8 mouse cellular contexts compared by ENCODE assay signal in genomic region chr5:53213711-53214352, GRCm38 (mm10). TPM values are rescaled to one million over a fixed set of nuclear protein-coding genes. Genes with fewer than 3 reads are reported as not detected.
DNase-seq lines count a peak whose midpoint lies in the region; ATAC-seq and TF ChIP-seq lines count a peak whose summit lies in the region.

Gene Sel1l3 (minus strand): TSS chr5:53213927.

- H3K36me3 ChIP-seq in liver, adult 2 months (ENCODE audit: control insufficient read depth, insufficient read depth, low read length), result no peaks in the 10 kb centered on the region
- no peaks in the 10 kb centered on the region for H3K36me3 ChIP-seq in intestine, postnatal 0 days (ENCODE audit: control insufficient read depth, insufficient read depth)
- no peaks in the 10 kb centered on the region for H3K36me3 ChIP-seq in limb, embryonic 13.5 days

- peaks cover 24% of the 10 kb centered on the region for H3K79me2 ChIP-seq in liver, adult 2 months (ENCODE audit: control insufficient read depth, insufficient read depth, low read length)

- no peak for TF ChIP-seq CTCF in liver, adult 2 months (IDR thresholded peaks at IDR 0.05; ENCODE audit: low read depth, low read length)
- no peak for TF ChIP-seq CTCF in cerebellum, adult 2 months (IDR thresholded peaks at IDR 0.05; ENCODE audit: borderline replicate concordance, insufficient read depth, low read depth, low read length)
- no peak for TF ChIP-seq CTCF in gastrocnemius, adult 2 months (IDR thresholded peaks at IDR 0.05)
- no peak for TF ChIP-seq CTCF in intestine, postnatal 0 days (IDR thresholded peaks at IDR 0.05; ENCODE audit: low read depth)

- no peaks in the 10 kb centered on the region for H3K9me3 ChIP-seq in intestine, postnatal 0 days (ENCODE audit: control insufficient read depth)
- no peaks in the 10 kb centered on the region for H3K9me3 ChIP-seq in limb, embryonic 13.5 days

- H3K9ac ChIP-seq in liver, adult 2 months (ENCODE audit: low read depth, low read length), result peak within 1 kb of the TSS; percentile 99
- peak within 1 kb of the TSS; percentile 89 for H3K9ac ChIP-seq in intestine, postnatal 0 days (ENCODE audit: low read depth, low read length)
- peak within 1 kb of the TSS; percentile 72 for H3K9ac ChIP-seq in limb, embryonic 13.5 days

- peak within 1 kb of the TSS; percentile 95 for H3K4me2 ChIP-seq in intestine, postnatal 0 days (replicated peaks; ENCODE audit: low read depth)
- H3K4me2 ChIP-seq in limb, embryonic 13.5 days (replicated peaks), result peak within 1 kb of the TSS; percentile 100

- DNase-seq in liver, adult 2 months (ENCODE audit: extremely low read depth, low read depth, low spot score), result peak; percentile 64
- no peak for DNase-seq in liver
- DNase-seq in cerebellum, adult 2 months, result peak; percentile 77 to 82
- DNase-seq in gastrocnemius, adult 2 months, result peak; percentile 67
- peak; percentile 53 for DNase-seq in neural tube, embryonic 10.5 days (ENCODE audit: extremely low spot score, low spot score)
- DNase-seq in T-cell, adult 2 months (ENCODE audit: low spot score), result no peak

- no peaks in the 10 kb centered on the region for H3K27me3 ChIP-seq in liver, adult 2 months (ENCODE audit: control insufficient read depth, insufficient read depth, low read length)
- H3K27me3 ChIP-seq in cerebellum, adult 2 months (ENCODE audit: control insufficient read depth, insufficient read depth, low read length), result no peaks in the 10 kb centered on the region
- H3K27me3 ChIP-seq in intestine, postnatal 0 days (replicated peaks; ENCODE audit: control insufficient read depth, insufficient read depth, low read length), result no peaks in the 10 kb centered on the region
- H3K27me3 ChIP-seq in limb, embryonic 13.5 days, result peaks cover 59% of the 10 kb centered on the region

- intact Hi-C loops in gastrocnemius, adult 2 months (cut with DNase I), result loop anchor here (2.0 kb wide), 2 partner anchors 45 to 53 kb away; partner anchors contain the start of gene Smim20

- no peak for TF ChIP-seq POLR2A in liver, adult 2 months (IDR thresholded peaks at IDR 0.05; ENCODE audit: extremely low read depth, insufficient read depth, low read length)
- TF ChIP-seq POLR2A in cerebellum, adult 2 months (IDR thresholded peaks at IDR 0.05; ENCODE audit: borderline replicate concordance, insufficient read depth, low read length), result no peak

- ATAC-seq in intestine, postnatal 0 days, result peak; percentile 84
- ATAC-seq in limb, embryonic 13.5 days (ENCODE audit: low FRiP score, low read depth), result no peak

- 2% methylated on average over 24 of the region's 29 CpGs for WGBS in liver, adult 2 months
- WGBS in cerebellum, adult 2 months, result 1% methylated on average over 28 of the region's 29 CpGs
- WGBS in intestine, postnatal 0 days, result 5% methylated on average over 27 of the region's 29 CpGs
- 1% methylated on average over 26 of the region's 29 CpGs for WGBS in limb, embryonic 13.5 days

- H3K27ac ChIP-seq in liver, adult 2 months (replicated peaks; ENCODE audit: insufficient read depth, low read depth, low read length), result peak within 1 kb of the TSS; percentile 73
- peak within 1 kb of the TSS; percentile 89 for H3K27ac ChIP-seq in cerebellum, adult 2 months (ENCODE audit: insufficient read depth, low read length)
- peak within 1 kb of the TSS; percentile 93 for H3K27ac ChIP-seq in gastrocnemius, adult 2 months
- H3K27ac ChIP-seq in intestine, postnatal 0 days (ENCODE audit: low read depth, low read length), result peak within 1 kb of the TSS; percentile 93
- H3K27ac ChIP-seq in limb, embryonic 13.5 days, result no peak within 1 kb of the TSS

- peak within 1 kb of the TSS; percentile 96 for H3K4me3 ChIP-seq in liver, adult 2 months (ENCODE audit: insufficient read depth, low read depth, low read length)
- H3K4me3 ChIP-seq in cerebellum, adult 2 months (replicated peaks; ENCODE audit: insufficient read depth, low read depth, low read length), result peak within 1 kb of the TSS; percentile 99
- peak within 1 kb of the TSS; percentile 90 for H3K4me3 ChIP-seq in gastrocnemius, adult 2 months
- H3K4me3 ChIP-seq in intestine, postnatal 0 days (ENCODE audit: low read depth, low read length), result peak within 1 kb of the TSS; percentile 75
- peak within 1 kb of the TSS; percentile 69 for H3K4me3 ChIP-seq in limb, embryonic 13.5 days

- peaks cover 6% of the 10 kb centered on the region for H3K4me1 ChIP-seq in liver, adult 2 months (ENCODE audit: control insufficient read depth, insufficient read depth, low read length)
- peaks cover 11% of the 10 kb centered on the region for H3K4me1 ChIP-seq in cerebellum, adult 2 months (ENCODE audit: control insufficient read depth, insufficient read depth, low read length)
- H3K4me1 ChIP-seq in intestine, postnatal 0 days (replicated peaks; ENCODE audit: control insufficient read depth, insufficient read depth, low read length), result no peaks in the 10 kb centered on the region
- H3K4me1 ChIP-seq in limb, embryonic 13.5 days, result peaks cover 22% of the 10 kb centered on the region; the same call in 1 of the 2 replicates

RNA-seq across cellular contexts. Expression of gene Sel1l3, which starts in this region (rescaled TPM):
- total RNA-seq in liver, adult 2 months (2014; rRNA removed), result 8.1 and 8.2 TPM in 2 replicates
- polyA plus RNA-seq in liver, adult 2 months (2012; rRNA removed), result 1.8 and 4.9 TPM in 2 replicates
- 70.8 and 85.1 TPM in 2 replicates for polyA plus RNA-seq in cerebellum, adult 2 months (2012; rRNA removed)
- 10 to 100 TPM; 59.8 to 69.4 TPM for total RNA-seq in gastrocnemius, adult 2 months (2021)
- polyA plus RNA-seq in intestine, postnatal 0 days (2015; fragmentation: Nextera tagmentation; extraction: Ambion mirVana), result 16.2 and 17.2 TPM in 2 replicates
- polyA plus RNA-seq in limb, embryonic 13.5 days (2015; fragmentation: Nextera tagmentation; extraction: Ambion mirVana), result 2.1 and 2.6 TPM in 2 replicates

Comparison
In these comparisons a context has a peak if more than half of its experiments do, and no peak if none do; other contexts are left out.
1. DNase-seq: peak in liver, adult 2 months (single experiment), cerebellum, adult 2 months (2 of 2), gastrocnemius, adult 2 months (single experiment) and neural tube, embryonic 10.5 days (single experiment); none in liver (single experiment) and T-cell, adult 2 months (single experiment).
2. Peak in every context shown above with its lines, with median percentiles within 50 percentile points of each other: H3K4me3 ChIP-seq and H3K9ac ChIP-seq.